In genomic region chr14:13453461-13454204, GRCm38 (mm10) we compare ENCODE assay signal across 11 mouse cellular contexts.
DNase-seq lines count a peak whose midpoint lies in the region; ATAC-seq and TF ChIP-seq lines count a peak whose summit lies in the region.
"Had no signal": no experiment of that assay in that cellular context is flagged by ENCODE, and none has a peak within 500 bp of the region (broad histone marks: within the 10 kb centered on the region; RNA-seq: fewer than 3 reads in every experiment).

No protein-coding gene starts in this region.

- no peaks in the 10 kb centered on the region for H3K4me1 ChIP-seq in lung, embryonic 14.5 days (ENCODE audit: insufficient read depth)
- H3K4me1 ChIP-seq in hindbrain, embryonic 10.5 days (replicated peaks) = 0 out of 2 replicates have a peak, but pooled peaks cover 4% of the 10 kb centered on the region
- H3K4me1 ChIP-seq in midbrain, embryonic 12.5 days = peaks cover 16% of the 10 kb centered on the region; the same call in 1 of the 2 replicates
- H3K4me1 ChIP-seq: embryonic facial prominence, embryonic 12.5 days; liver, embryonic 15.5 days had no signal

- no peaks in the 10 kb centered on the region for H3K36me3 ChIP-seq in lung, embryonic 14.5 days (ENCODE audit: insufficient read depth)
- no peaks in the 10 kb centered on the region for H3K36me3 ChIP-seq in hindbrain, embryonic 10.5 days
- no peaks in the 10 kb centered on the region for H3K36me3 ChIP-seq in midbrain, embryonic 12.5 days
- H3K36me3 ChIP-seq: embryonic facial prominence, embryonic 12.5 days; liver, embryonic 15.5 days had no signal

- 28% methylated on average over 3 of the region's 3 CpGs for WGBS in lung, embryonic 14.5 days
- 51% methylated on average over 3 of the region's 3 CpGs for WGBS in hindbrain, embryonic 10.5 days
- WGBS in midbrain, embryonic 12.5 days = 52% methylated on average over 3 of the region's 3 CpGs

- H3K9me3 ChIP-seq in lung, embryonic 14.5 days (ENCODE audit: low read depth, low read length) = no peaks in the 10 kb centered on the region
- no peaks in the 10 kb centered on the region for H3K9me3 ChIP-seq in hindbrain, embryonic 10.5 days
- no peaks in the 10 kb centered on the region for H3K9me3 ChIP-seq in midbrain, embryonic 12.5 days
- H3K9me3 ChIP-seq: embryonic facial prominence, embryonic 12.5 days; liver, embryonic 15.5 days had no signal

- TF ChIP-seq CTCF in lung, embryonic 14.5 days (IDR thresholded peaks at IDR 0.05; ENCODE audit: low read depth) = no peak

- H3K9ac ChIP-seq in lung, embryonic 14.5 days = no peak overlapping the region
- H3K9ac ChIP-seq in midbrain, embryonic 12.5 days (replicated peaks) = no peak overlapping the region
- H3K9ac ChIP-seq: embryonic facial prominence, embryonic 12.5 days; liver, embryonic 15.5 days had no signal

- DNase-seq in lung, embryonic 14.5 days = peak; percentile 1
- no peak for DNase-seq in lung, postnatal 14 days
- no peak for DNase-seq in hindbrain, embryonic 10.5 days (ENCODE audit: low spot score)
- DNase-seq in right cerebral cortex, postnatal 36 days (ENCODE audit: low spot score in 2 of 2) = peak; percentile 4 to 14
- no peak for DNase-seq in gastrocnemius, postnatal 4 days (ENCODE audit: low spot score in 2 of 2)
- DNase-seq in ovary, adult 18-20 months (ENCODE audit: low spot score) = no peak
- DNase-seq: adrenal gland, adult 8-10 months; gastrocnemius, postnatal 10 days had no signal

- H3K4me2 ChIP-seq in lung, embryonic 14.5 days = no peak overlapping the region
- H3K4me2 ChIP-seq in midbrain, embryonic 12.5 days (replicated peaks) = no peak overlapping the region
- H3K4me2 ChIP-seq: embryonic facial prominence, embryonic 12.5 days; liver, embryonic 15.5 days had no signal

- no peak overlapping the region for H3K4me3 ChIP-seq in lung, embryonic 14.5 days (ENCODE audit: low read depth, low read length)
- H3K4me3 ChIP-seq in hindbrain, embryonic 10.5 days = no peak overlapping the region
- no peak overlapping the region for H3K4me3 ChIP-seq in midbrain, embryonic 12.5 days
- H3K4me3 ChIP-seq: embryonic facial prominence, embryonic 12.5 days; liver, embryonic 15.5 days had no signal

- no peak overlapping the region for H3K27ac ChIP-seq in lung, embryonic 14.5 days (ENCODE audit: low read depth)
- H3K27ac ChIP-seq in hindbrain, embryonic 10.5 days = 0 out of 2 replicates have a peak overlapping the region, but pooled peaks have one; percentile 16
- no peak overlapping the region for H3K27ac ChIP-seq in midbrain, embryonic 12.5 days (replicated peaks)
- H3K27ac ChIP-seq: embryonic facial prominence, embryonic 12.5 days; liver, embryonic 15.5 days had no signal

- no peaks in the 10 kb centered on the region for H3K27me3 ChIP-seq in lung, embryonic 14.5 days (ENCODE audit: insufficient read depth, low read length)
- H3K27me3 ChIP-seq in hindbrain, embryonic 10.5 days (ENCODE audit: insufficient read depth, poor library complexity, severe bottlenecking) = no peaks in the 10 kb centered on the region
- H3K27me3 ChIP-seq in midbrain, embryonic 12.5 days = no peaks in the 10 kb centered on the region
- H3K27me3 ChIP-seq: embryonic facial prominence, embryonic 12.5 days; liver, embryonic 15.5 days had no signal

- ATAC-seq in lung, embryonic 14.5 days (ENCODE audit: insufficient read depth) = no peak
- peak; percentile 48 for ATAC-seq in midbrain, embryonic 12.5 days (ENCODE audit: low FRiP score, low read depth)

Comparison
In these comparisons a context has a peak if more than half of its experiments do, and no peak if none do; other contexts are left out.
1. DNase-seq: peak in lung, embryonic 14.5 days (single experiment) and right cerebral cortex, postnatal 36 days (2 of 2); none in lung, postnatal 14 days (single experiment), hindbrain, embryonic 10.5 days (single experiment), gastrocnemius, postnatal 4 days (0 of 2) and ovary, adult 18-20 months (single experiment).